Mouse (Mus musculus) yolk sac, embryonic 10.5 days (tissue): Measurements from ENCODE around the gene Olfr313.
"Not testable (repeated sequence)": the region's sequence is repeated elsewhere in the genome, so short reads cannot be mapped to it uniquely, and the experiment has no call there.

Experiments used
- DNase-seq: peaks from one replicate; pipeline ENCODE4 v3.0.0-alpha.2; 2017; ENCODE audit warnings: low spot score

Olfr313 gene

GRCm38 (mm10) chr11:58814700-58815099 lies at the start of gene Olfr313:
Olfr313 (plus strand) TSS chr11:58815000.
- not testable (repeated sequence) for DNase-seq

GRCm38 (mm10) chr11:58772888-58773287 lies 41.9 kb upstream of the Olfr313 start, which contains the start of gene Olfr315:
Olfr315 (plus strand) TSS chr11:58773188.
- DNase-seq: no peak

DNA sequence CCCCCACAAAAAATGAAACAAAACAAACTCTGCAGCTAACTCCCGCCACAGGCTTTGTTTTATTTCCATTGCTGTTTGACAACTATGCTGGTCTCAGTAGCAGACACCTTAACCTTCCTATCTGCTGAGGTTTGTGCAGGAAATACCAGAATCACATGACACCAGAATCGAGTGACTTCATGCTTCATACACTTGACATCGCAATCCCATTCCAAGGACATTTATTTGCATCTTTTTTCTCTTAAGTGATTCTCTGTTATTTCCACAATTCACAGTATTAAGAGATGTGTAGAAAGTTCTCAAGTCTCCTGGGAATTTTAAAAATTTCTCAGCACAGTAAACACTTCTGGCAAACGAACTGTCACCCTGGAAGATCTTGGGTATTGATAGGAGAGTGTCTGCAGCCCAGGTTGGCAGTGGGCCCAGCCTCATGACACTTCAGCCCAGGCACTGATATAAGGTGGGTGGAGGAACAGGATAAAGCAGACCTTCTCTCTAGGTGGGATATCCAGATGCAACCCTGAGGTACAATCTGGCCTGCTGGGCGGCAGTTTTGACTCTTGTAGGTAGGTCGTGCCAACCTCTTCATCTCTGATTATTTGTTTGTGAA lies 32.2 kb upstream of the Olfr313 start, which contains the start of gene Olfr314:
Gene Olfr314, plus strand, starts transcription at position 473 of the 610 bp plus-strand sequence.
- DNase-seq: no peak

DNA sequence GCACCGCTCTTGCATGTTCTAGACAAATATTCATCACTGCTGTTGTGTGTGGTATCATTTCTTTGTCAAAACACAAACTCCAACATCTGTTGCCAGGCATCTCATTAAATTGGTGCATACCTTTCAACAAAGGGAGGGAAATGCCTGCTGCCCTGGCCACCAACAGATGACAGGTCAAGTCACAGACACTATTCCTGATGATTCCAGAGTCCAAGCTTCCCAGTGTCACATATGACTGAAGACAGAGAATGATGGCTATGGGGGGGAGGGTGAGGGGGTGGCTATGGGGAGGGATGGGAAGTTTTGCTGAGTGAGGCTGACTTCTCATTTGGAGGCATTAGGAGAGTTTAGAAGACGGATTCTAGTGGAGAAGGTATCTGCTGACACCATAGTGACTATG lies 30.6 kb upstream of the Olfr313 start:
- no peak for DNase-seq

- no peak for DNase-seq
Observed at GRCm38 (mm10) chr11:58787651-58788050, 27.1 kb upstream of the Olfr313 start.

- no peak for DNase-seq
Observed at GRCm38 (mm10) chr11:58788346-58788745, 26.5 kb upstream of the Olfr313 start.

DNA sequence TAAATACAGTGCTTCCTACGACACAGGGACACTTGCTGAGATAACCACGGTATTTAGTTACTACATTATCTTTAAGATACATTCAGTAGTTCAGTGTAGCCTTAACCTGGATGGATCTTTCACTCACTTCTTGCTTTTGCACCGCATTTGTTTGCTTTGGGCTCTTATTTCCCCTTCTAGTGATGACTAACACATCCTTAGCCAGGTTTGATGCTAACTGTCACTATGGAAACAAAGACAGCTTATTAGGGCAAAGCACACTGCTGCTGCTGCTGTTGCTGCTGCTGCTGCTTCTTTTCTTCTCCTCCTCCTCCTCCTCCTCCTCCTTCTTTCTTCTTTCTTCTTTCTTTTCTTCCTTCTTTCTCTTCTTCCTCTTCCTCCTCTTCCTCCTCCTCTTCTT lies 25.3 kb upstream of the Olfr313 start:
- no peak for DNase-seq

- no peak for DNase-seq
Observed at GRCm38 (mm10) chr11:58790053-58790452, 24.7 kb upstream of the Olfr313 start.

DNA sequence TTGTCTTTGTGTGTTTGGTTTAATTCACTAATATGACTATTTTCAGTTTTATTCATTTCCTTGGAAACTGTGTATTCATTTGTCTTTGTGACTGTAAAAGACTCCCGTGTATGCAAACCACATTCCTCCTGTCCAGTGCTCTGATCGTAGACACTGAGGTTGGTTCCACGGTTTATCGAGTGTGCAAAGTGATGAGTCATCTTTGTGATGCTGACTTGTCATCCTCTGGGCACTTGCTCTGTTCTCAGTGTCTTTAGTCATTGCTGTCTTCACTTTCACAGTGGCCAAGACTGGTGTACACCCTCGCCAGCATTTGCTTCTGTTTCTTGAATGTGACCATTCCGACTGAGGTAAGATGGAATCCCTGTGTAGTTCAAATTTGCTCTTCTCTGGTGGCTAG lies 24.2 kb upstream of the Olfr313 start:
- no peak for DNase-seq

GRCm38 (mm10) chr11:58795856-58796255 lies 18.9 kb upstream of the Olfr313 start:
- DNase-seq: no peak

GRCm38 (mm10) chr11:58796850-58797249 lies 17.9 kb upstream of the Olfr313 start:
- no peak for DNase-seq

DNA sequence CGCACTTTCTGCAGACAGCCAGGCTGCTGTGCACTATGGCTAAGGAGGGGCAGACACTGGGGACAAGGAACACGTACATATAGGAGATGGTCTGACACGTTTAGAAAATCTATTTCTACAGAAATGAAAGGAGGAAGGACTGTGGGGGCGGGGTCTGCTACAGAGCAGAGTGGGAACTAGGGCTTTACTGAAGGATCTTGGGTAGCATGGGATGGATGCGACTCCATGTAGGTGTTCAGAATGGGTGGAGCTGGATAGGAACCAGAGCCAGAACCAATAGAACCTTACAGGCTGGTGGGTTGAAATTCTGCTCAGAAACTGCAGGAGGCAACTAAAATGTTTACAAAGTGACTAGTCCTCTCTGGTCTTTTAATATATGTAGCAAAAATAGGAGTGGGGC lies 15.1 kb upstream of the Olfr313 start:
- DNase-seq: no peak

GRCm38 (mm10) chr11:58801558-58802228 lies 13.1 kb upstream of the Olfr313 start, which contains the start of gene Fam183b:
Fam183b (minus strand) TSS chr11:58801960.
- peak; percentile 27 for DNase-seq

GRCm38 (mm10) chr11:58803871-58804270 lies 10.9 kb upstream of the Olfr313 start:
- no peak for DNase-seq

- DNase-seq: peak; percentile 45
Observed at GRCm38 (mm10) chr11:58804393-58804792, 10.4 kb upstream of the Olfr313 start.

GRCm38 (mm10) chr11:58812001-58812400 lies 2.8 kb upstream of the Olfr313 start:
- no peak for DNase-seq

DNA sequence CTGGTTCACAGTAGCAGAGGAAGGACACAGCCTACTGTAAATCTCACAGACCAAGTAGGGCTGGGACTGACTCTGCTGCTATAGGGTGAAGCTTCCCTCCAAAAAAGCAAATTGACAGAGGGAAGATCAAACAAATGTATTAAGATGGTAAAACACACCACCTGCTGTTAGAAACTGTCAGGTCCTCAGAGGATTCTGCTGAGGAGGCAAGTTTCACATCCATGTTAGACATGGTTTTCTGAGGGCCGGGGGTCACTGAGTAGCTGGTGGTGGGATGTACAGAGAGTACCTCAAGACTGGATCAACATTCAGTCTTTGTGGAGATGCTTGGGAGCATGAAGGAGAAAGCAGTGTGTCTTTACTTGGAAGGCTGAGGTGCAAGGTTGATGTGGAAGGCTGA lies 876 bp downstream of the Olfr313 start:
- no peak for DNase-seq

DNA sequence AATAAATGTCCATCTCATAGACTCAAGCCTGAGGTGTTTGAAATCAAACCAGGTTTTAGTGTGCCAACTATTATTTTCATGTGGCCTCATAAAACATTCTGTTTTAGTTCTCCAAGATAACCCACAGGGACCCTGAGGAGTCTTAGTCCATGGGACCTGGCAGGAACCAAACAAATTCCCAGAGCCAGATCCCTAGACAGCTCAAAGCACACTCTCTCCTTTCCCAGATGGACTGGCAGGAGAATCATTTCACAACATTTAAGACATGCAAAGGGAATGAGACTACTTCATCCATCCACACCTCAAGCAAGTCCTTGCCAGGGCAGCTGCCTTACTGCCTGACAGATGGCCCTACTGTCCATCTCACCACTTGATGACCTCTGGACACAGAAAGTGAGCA lies 14.1 kb downstream of the Olfr313 start, which contains the start of gene Olfr312:
Gene Olfr312, plus strand, starts transcription at position 301 of the 400 bp plus-strand sequence.
- DNase-seq: not testable (repeated sequence)

DNA sequence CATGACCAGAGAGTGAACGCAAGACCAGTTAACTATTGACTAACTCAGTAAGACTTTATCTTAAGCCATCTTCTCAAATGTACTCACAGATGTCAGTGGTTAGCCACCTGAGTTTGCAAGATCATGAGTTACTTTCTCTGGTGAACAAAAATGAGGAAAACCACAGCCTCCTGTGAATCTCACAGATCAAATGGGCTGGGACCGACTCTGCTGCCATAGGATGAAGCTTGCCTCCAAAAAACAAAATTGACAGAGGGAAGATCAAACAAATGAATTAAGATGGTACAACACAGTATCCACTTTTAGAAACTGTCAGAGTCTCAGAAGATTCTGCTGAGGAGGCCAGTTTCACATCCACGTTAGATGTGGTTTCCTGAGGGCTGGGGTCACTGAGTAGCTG lies 15.0 kb downstream of the Olfr313 start:
- no peak for DNase-seq

DNA sequence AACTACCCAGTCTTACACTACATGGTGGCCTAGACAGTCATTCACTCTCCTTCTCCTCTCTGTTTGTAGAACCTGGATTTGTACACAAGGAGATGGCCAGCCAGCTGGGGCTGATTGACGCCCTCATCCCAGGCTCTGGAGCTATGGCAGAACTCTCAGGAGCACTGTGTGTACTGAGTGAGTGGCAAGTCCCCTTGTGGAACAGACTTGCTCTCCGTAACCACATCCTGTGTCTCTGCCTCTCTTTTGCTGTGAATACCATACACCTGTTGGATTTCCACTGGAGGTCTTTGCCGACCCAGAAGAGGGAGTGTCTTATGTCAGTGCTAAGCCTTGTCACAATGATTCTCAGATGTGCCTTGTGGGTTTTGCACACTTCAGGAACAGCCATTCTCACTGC lies 17.7 kb downstream of the Olfr313 start:
- DNase-seq: not testable (repeated sequence)

GRCm38 (mm10) chr11:58838951-58839350 lies 24.2 kb downstream of the Olfr313 start, which contains the start of gene Olfr311:
Olfr311 (plus strand) TSS chr11:58839251.
- not testable (repeated sequence) for DNase-seq

- peak; percentile 93 for DNase-seq
Observed at GRCm38 (mm10) chr11:58846919-58847461, 32.2 kb downstream of the Olfr313 start, which contains the start of gene Gm12258. Gm12258 (plus strand) TSS chr11:58847158.

- no peak for DNase-seq
Observed at GRCm38 (mm10) chr11:58847636-58848035, 32.8 kb downstream of the Olfr313 start.
